Mouse (Mus musculus): ENCODE measurements at regions not wholly inside any gene's neighbourhood (a gene's known extent, or its start where the extent isn't known, plus 50 kb on each side); places are given as distances from the start of the nearest gene placed in this dataset.

GRCm38 (mm10) chr7:136169261-136169660 lies 453.1 kb upstream of the Mki67 start:
- no peak for DNase-seq (ENCODE audit: low spot score in 2 of 2)

- peak in 1 of 2 experiments; percentile 12 for DNase-seq (ENCODE audit: low spot score in 2 of 2)
Observed at GRCm38 (mm10) chr7:136176373-136176772, 460.2 kb upstream of the Mki67 start.

GRCm38 (mm10) chr7:136180996-136181395 lies 464.8 kb upstream of the Mki67 start:
- no peak for DNase-seq (ENCODE audit: low spot score in 2 of 2)

GRCm38 (mm10) chr7:136182101-136182500 lies 465.9 kb upstream of the Mki67 start:
- peak; percentile 15 to 24 for DNase-seq (ENCODE audit: low spot score in 2 of 2)

- no peak for DNase-seq (ENCODE audit: low spot score in 2 of 2)
Observed at GRCm38 (mm10) chr7:136196424-136197160, 480.4 kb upstream of the Mki67 start.

- no peak for DNase-seq (ENCODE audit: low spot score in 2 of 2)
Observed at GRCm38 (mm10) chr7:136208879-136209278, 492.7 kb upstream of the Mki67 start.

GRCm38 (mm10) chr7:136209299-136210171 lies 493.4 kb upstream of the Mki67 start:
- no peak for DNase-seq (ENCODE audit: low spot score in 2 of 2)

- DNase-seq (ENCODE audit: low spot score in 2 of 2) = peak; percentile 67 to 72
Observed at GRCm38 (mm10) chr7:136212492-136212891, 496.3 kb upstream of the Mki67 start.

GRCm38 (mm10) chr7:136213057-136213961 lies 497.1 kb upstream of the Mki67 start:
- no peak for DNase-seq (ENCODE audit: low spot score in 2 of 2)

- no peak for DNase-seq (ENCODE audit: low spot score in 2 of 2)
Observed at GRCm38 (mm10) chr7:136213962-136214308, 497.8 kb upstream of the Mki67 start.

- no peak for DNase-seq (ENCODE audit: low spot score in 2 of 2)
Observed at GRCm38 (mm10) chr7:136214415-136214814, 498.3 kb upstream of the Mki67 start.

- no peak for DNase-seq (ENCODE audit: low spot score in 2 of 2)
Observed at GRCm38 (mm10) chr7:136216734-136217133, 500.6 kb upstream of the Mki67 start.

GRCm38 (mm10) chr7:136219564-136220244 lies 503.5 kb upstream of the Mki67 start:
- no peak for DNase-seq (ENCODE audit: low spot score in 2 of 2)

- no peak for DNase-seq (ENCODE audit: low spot score in 2 of 2)
Observed at GRCm38 (mm10) chr7:136220245-136221167, 504.3 kb upstream of the Mki67 start.

GRCm38 (mm10) chr7:136221620-136222019 lies 505.5 kb upstream of the Mki67 start:
- no peak for DNase-seq (ENCODE audit: low spot score in 2 of 2)

- DNase-seq (ENCODE audit: low spot score in 2 of 2) = peak in 1 of 2 experiments; percentile 6
Observed at GRCm38 (mm10) chr7:136226031-136226430, 509.9 kb upstream of the Mki67 start.

GRCm38 (mm10) chr7:136228331-136228730 lies 512.2 kb upstream of the Mki67 start:
- DNase-seq (ENCODE audit: low spot score in 2 of 2) = no peak

- no peak for DNase-seq (ENCODE audit: low spot score in 2 of 2)
Observed at GRCm38 (mm10) chr7:136229592-136229991, 513.4 kb upstream of the Mki67 start.

GRCm38 (mm10) chr7:136232177-136232576 lies 516.0 kb upstream of the Mki67 start:
- DNase-seq (ENCODE audit: low spot score in 2 of 2) = no peak

- DNase-seq (ENCODE audit: low spot score in 2 of 2) = no peak
Observed at GRCm38 (mm10) chr7:136235563-136235962, 519.4 kb upstream of the Mki67 start.
